Mouse (Mus musculus) erythroblast, embryonic 14.5 days (primary cell): ENCODE data around the gene Slain2.

Experiments
- GATA1 ChIP-seq: IDR thresholded peaks from 2 replicates; pipeline ENCODE4 v1.6.1; 2012; ENCODE audit warnings: low read length, inconsistent platforms, mixed read lengths
- TAL1 ChIP-seq: IDR thresholded peaks from 3 replicates; pipeline ENCODE4 v1.6.1; 2012; ENCODE audit warnings: low read length, inconsistent platforms, mixed read lengths

DNA sequence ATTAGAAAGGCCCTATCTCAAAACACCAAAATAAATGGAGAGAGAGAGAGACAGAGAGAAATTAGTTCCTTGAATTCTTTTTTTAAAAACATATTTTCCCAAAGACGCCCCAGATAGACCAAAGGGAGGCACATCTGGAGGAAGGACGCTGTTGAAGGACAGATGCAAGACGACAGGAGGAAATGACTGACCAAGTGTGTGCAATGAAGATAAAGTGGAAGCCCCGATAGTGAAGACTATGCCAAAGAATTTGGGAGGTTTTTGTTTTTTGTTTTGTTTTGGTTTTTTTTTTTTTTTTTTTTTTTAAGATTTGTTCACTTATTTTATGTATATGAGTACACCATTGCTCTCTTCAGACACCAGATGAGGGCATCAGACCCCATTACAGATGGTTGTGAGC lies 4.7 kb upstream of the Slain2 start:
- TF ChIP-seq GATA1 (no peak), TAL1 (no peak)
